Mouse (Mus musculus) gastrocnemius, adult 18-20 months (tissue): ENCODE measurements around the gene Tmem128. TPM values are rescaled to one million over a fixed set of nuclear protein-coding genes. Genes with fewer than 3 reads are reported as not detected.

ENCODE experiments used
- DNase-seq: peaks from one replicate; pipeline ENCODE4 v3.0.0; 2021; ENCODE audit warnings: low spot score
- long read RNA-seq, 2 experiments: library from polyadenylated mRNA; stranded (forward); transcript quantifications; one replicate each; pipeline ENCODE4 v2.0.0; 2021
- total RNA-seq, 2 experiments: library from RNA; stranded (reverse); gene quantifications; 2 replicates each; pipeline ENCODE4 v1.2.3; 2021

Gene Tmem128
- 1 to 10 TPM; 6.4 to 7.8 TPM for total RNA-seq
- long read RNA-seq, experiment 1, transcript Tmem128-201 (5 exons, 1,291 nt): major isoform, 7 of 7 reads
- long read RNA-seq, experiment 1, partial matches to known transcripts: 0 of 7 reads
- long read RNA-seq, experiment 1, other reads (novel, unspliced or antisense): 0 of 7 reads
- long read RNA-seq, experiment 2, transcript Tmem128-201 (5 exons, 1,291 nt): major isoform, 8 of 12 reads
- long read RNA-seq, experiment 2, partial matches to known transcripts: 0 of 12 reads
- long read RNA-seq, experiment 2, other reads (novel, unspliced or antisense): 0 of 12 reads

GRCm38 (mm10) chr5:38260107-38260682 lies at the start of gene Tmem128:
Gene Tmem128, plus strand, starts transcription at chr5:38260185.
- DNase-seq: peak; percentile 51

GRCm38 (mm10) chr5:38211691-38212090 lies 48.3 kb upstream of the Tmem128 start:
- DNase-seq: no peak

- DNase-seq: no peak
Observed at GRCm38 (mm10) chr5:38213009-38213408, 47.0 kb upstream of the Tmem128 start.

GRCm38 (mm10) chr5:38219771-38220307 lies 40.1 kb upstream of the Tmem128 start:
- no peak for DNase-seq

- peak; percentile 94 for DNase-seq
Observed at GRCm38 (mm10) chr5:38220328-38220912, 39.6 kb upstream of the Tmem128 start, which contains the start of the genes Zbtb49 and Lyar. Gene Zbtb49, minus strand, starts transcription at chr5:38220457. Gene Lyar, plus strand, starts transcription at chr5:38220470.

GRCm38 (mm10) chr5:38235422-38235821 lies 24.6 kb upstream of the Tmem128 start:
- peak; percentile 33 for DNase-seq

- no peak for DNase-seq
Observed at GRCm38 (mm10) chr5:38236627-38237026, 23.4 kb upstream of the Tmem128 start.

- no peak for DNase-seq
Observed at GRCm38 (mm10) chr5:38240727-38241472, 19.1 kb upstream of the Tmem128 start.

- DNase-seq: no peak
Observed at GRCm38 (mm10) chr5:38241473-38241834, 18.5 kb upstream of the Tmem128 start.

GRCm38 (mm10) chr5:38241966-38242365 lies 18.0 kb upstream of the Tmem128 start:
- DNase-seq: no peak

- no peak for DNase-seq
Observed at GRCm38 (mm10) chr5:38255195-38255594, 4.8 kb upstream of the Tmem128 start.

- no peak for DNase-seq
Observed at GRCm38 (mm10) chr5:38255644-38256043, 4.3 kb upstream of the Tmem128 start.

GRCm38 (mm10) chr5:38256551-38256950 lies 3.4 kb upstream of the Tmem128 start:
- no peak for DNase-seq

GRCm38 (mm10) chr5:38258034-38258772 lies 1.8 kb upstream of the Tmem128 start:
- DNase-seq: no peak

- DNase-seq: no peak
Observed at GRCm38 (mm10) chr5:38258773-38259146, 1.2 kb upstream of the Tmem128 start.

GRCm38 (mm10) chr5:38259455-38260106 lies 404 bp upstream of the Tmem128 start:
- no peak for DNase-seq

- no peak for DNase-seq
Observed at GRCm38 (mm10) chr5:38270942-38271341, 11.0 kb downstream of the Tmem128 start.

GRCm38 (mm10) chr5:38273831-38274230 lies 13.8 kb downstream of the Tmem128 start:
- DNase-seq: no peak

- no peak for DNase-seq
Observed at GRCm38 (mm10) chr5:38275771-38276170, 15.8 kb downstream of the Tmem128 start, which contains the start of gene Otop1. Gene Otop1, plus strand, starts transcription at chr5:38275972.

GRCm38 (mm10) chr5:38276451-38276850 lies 16.5 kb downstream of the Tmem128 start:
- DNase-seq: no peak
